Mouse (Mus musculus) left cerebral cortex, adult 2 months (tissue): ENCODE results near the gene Rhoh. TPM values are rescaled to one million over a fixed set of nuclear protein-coding genes. Genes with fewer than 3 reads are reported as not detected.

Experiments used
- DNase-seq, 2 experiments: peaks; one replicate each; pipeline ENCODE4 v3.0.0; 2021 to 2022; ENCODE audit warnings: low spot score in 2 of 2, mixed read lengths in 1 of 2; ENCODE audit errors: extremely low spot score in 1 of 2
- H3K27ac ChIP-seq: fragments of 200-600 bp; 2 replicates; pipeline ENCODE4 v1.8.1; 2022
- H3K4me3 ChIP-seq: fragments of 200-600 bp; 2 replicates; pipeline ENCODE4 v1.8.1; 2022
- CTCF ChIP-seq: fragments of 200-600 bp; IDR thresholded peaks from 2 replicates; pipeline ENCODE4 v1.8.1; 2022; ENCODE audit warnings: antibody characterized with exemption, mild to moderate bottlenecking, moderate library complexity
- intact Hi-C: fragments of 180-260 bp; cut with DNase I; formaldehyde crosslinking; loops from one replicate; pipeline ENCODE4 v1.15.1; 2025
- total RNA-seq, 2 experiments: library from RNA; stranded (reverse); gene quantifications; 2 replicates each; pipeline ENCODE4 v1.2.3; 2021

The Rhoh gene
- total RNA-seq, 2 experiments from 2014 or later: 0.63 to 0.84 TPM

GRCm38 (mm10) chr5:65881254-65881653 is 20.2 kb downstream of the Rhoh start:
- no peak for DNase-seq
- TF ChIP-seq CTCF: no peak
- intact Hi-C loops: no loop called here
- Histone ChIP-seq H3K4me3 (no peak overlapping the region), H3K27ac (no peak overlapping the region)

- no peak for DNase-seq
- intact Hi-C loops: no loop called here
- TF ChIP-seq CTCF: no peak
These were observed 21.6 kb downstream of the Rhoh start for GRCm38 (mm10) chr5:65882476-65883205.

GRCm38 (mm10) chr5:65883355-65883754 is 22.3 kb downstream of the Rhoh start:
- H3K27ac ChIP-seq: no peak overlapping the region
- DNase-seq: no peak
- intact Hi-C loops: no loop called here
- H3K4me3 ChIP-seq: no peak overlapping the region
- TF ChIP-seq CTCF: no peak

More at GRCm38 (mm10) chr5:65882476-65883205, 21.6 kb downstream of the Rhoh start:
- no peak overlapping the region for H3K27ac ChIP-seq
- no peak overlapping the region for H3K4me3 ChIP-seq

- DNase-seq: no peak
- intact Hi-C loops: no loop called here
- TF ChIP-seq CTCF: no peak
- Histone ChIP-seq H3K27ac (no peak overlapping the region), H3K4me3 (no peak overlapping the region)
These were observed 24.9 kb downstream of the Rhoh start for GRCm38 (mm10) chr5:65885699-65886443.

GRCm38 (mm10) chr5:65888102-65888501 is 27.1 kb downstream of the Rhoh start:
- DNase-seq: no peak
- no peak overlapping the region for H3K27ac ChIP-seq
- H3K4me3 ChIP-seq: no peak overlapping the region
- intact Hi-C loops: no loop called here
- no peak for TF ChIP-seq CTCF

GRCm38 (mm10) chr5:65888998-65889397 is 28.0 kb downstream of the Rhoh start:
- intact Hi-C loops: no loop called here
- H3K27ac ChIP-seq: no peak overlapping the region
- no peak for DNase-seq

GRCm38 (mm10) chr5:65891251-65891826 is 30.3 kb downstream of the Rhoh start:
- intact Hi-C loops: no loop called here
- no peak for TF ChIP-seq CTCF
- H3K27ac ChIP-seq: no peak overlapping the region
- no peak for DNase-seq
- H3K4me3 ChIP-seq: no peak overlapping the region

More at GRCm38 (mm10) chr5:65888998-65889397, 28.0 kb downstream of the Rhoh start:
- TF ChIP-seq CTCF: no peak
- H3K4me3 ChIP-seq: no peak overlapping the region

GRCm38 (mm10) chr5:65895121-65895692 is 34.2 kb downstream of the Rhoh start:
- Histone ChIP-seq H3K27ac (no peak overlapping the region), H3K4me3 (no peak overlapping the region)
- intact Hi-C loops: no loop called here
- TF ChIP-seq CTCF: no peak
- DNase-seq: no peak

- intact Hi-C loops: no loop called here
- Histone ChIP-seq H3K27ac (no peak overlapping the region), H3K4me3 (no peak overlapping the region)
- DNase-seq: no peak
- no peak for TF ChIP-seq CTCF
These were observed 34.8 kb downstream of the Rhoh start for GRCm38 (mm10) chr5:65895764-65896163.

- intact Hi-C loops: no loop called here
- H3K27ac ChIP-seq: no peak overlapping the region
- H3K4me3 ChIP-seq: no peak overlapping the region
- no peak for DNase-seq
- no peak for TF ChIP-seq CTCF
These were observed 36.7 kb downstream of the Rhoh start for GRCm38 (mm10) chr5:65897731-65898130.

GRCm38 (mm10) chr5:65898683-65899082 is 37.7 kb downstream of the Rhoh start:
- no peak overlapping the region for H3K4me3 ChIP-seq
- DNase-seq: no peak
- TF ChIP-seq CTCF: no peak
- no peak overlapping the region for H3K27ac ChIP-seq
- intact Hi-C loops: no loop called here

- Histone ChIP-seq H3K27ac (no peak overlapping the region), H3K4me3 (no peak overlapping the region)
- DNase-seq: no peak
- TF ChIP-seq CTCF: no peak
- intact Hi-C loops: no loop called here
These were observed 39.1 kb downstream of the Rhoh start for GRCm38 (mm10) chr5:65900113-65900512.
